Mouse (Mus musculus): Measurements from ENCODE around the gene Mylpf. TPM values are rescaled to one million over a fixed set of nuclear protein-coding genes. Genes with fewer than 3 reads are reported as not detected.
"Not testable (repeated sequence)": the region's sequence is repeated elsewhere in the genome, so short reads cannot be mapped to it uniquely, and the experiment has no call there.

Mylpf gene
- polyA plus RNA-seq, 1 experiment from 2014 or later: 31.6 TPM

DNA sequence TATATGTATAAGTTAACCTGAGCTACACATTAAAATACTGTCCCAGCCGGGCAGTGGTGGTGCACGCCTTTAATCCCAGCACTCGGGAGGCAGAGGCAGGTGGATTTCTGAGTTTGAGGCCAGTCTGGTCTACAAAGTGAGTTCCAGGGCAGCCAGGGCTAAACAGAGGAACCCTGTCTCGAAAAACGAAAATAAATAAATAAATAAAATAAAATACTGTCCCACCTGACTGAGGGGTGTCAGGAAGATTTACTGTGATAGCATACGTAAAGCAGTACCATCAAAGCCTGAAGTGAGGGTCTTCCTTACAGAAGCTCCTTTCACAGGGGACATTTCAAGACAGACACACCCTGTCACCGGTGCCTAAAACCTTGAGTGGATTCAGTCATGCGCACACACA is 41.8 kb downstream of the Mylpf start:
- 91% methylated on average over 8 of the region's 8 CpGs for WGBS
- not testable (repeated sequence) for ATAC-seq (replicated peaks; ENCODE audit: extremely low read depth, insufficient read depth, low FRiP score)

DNA sequence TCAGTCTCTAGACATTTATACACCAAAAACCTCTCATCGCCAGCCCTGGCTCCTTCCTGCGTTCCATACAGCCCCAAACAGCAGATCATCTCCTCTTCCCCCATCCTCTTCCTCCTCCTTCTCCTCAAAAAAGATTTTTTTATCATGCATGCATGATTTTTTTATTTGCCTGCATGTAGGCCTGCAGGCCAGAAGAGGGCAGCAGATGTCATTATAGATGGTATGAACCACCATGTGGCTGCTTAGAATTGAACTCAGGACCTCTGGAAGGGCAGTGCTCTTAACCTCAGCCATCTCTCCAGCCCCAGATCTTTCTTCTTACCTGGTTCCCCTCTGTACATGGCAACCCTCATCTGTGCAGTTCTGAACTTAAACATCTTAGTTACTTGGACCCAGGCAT is 43.7 kb downstream of the Mylpf start:
- no peak for ATAC-seq (replicated peaks; ENCODE audit: extremely low read depth, insufficient read depth, low FRiP score)
- Histone ChIP-seq H3K4me1 (ENCODE audit: control insufficient read depth, insufficient read depth, low read length) (peaks cover 11% of the 10 kb centered on the region), H3K4me2 (ENCODE audit: low read depth, low read length) (no peak overlapping the region), H3K9ac (ENCODE audit: low read length) (no peak overlapping the region), H3K9me3 (replicated peaks; ENCODE audit: control insufficient read depth, low read length) (no peaks in the 10 kb centered on the region), H3K27me3 (ENCODE audit: control insufficient read depth, insufficient read depth, low read length) (no peaks in the 10 kb centered on the region), H3K27ac (ENCODE audit: low read length) (no peak overlapping the region), H3K4me3 (ENCODE audit: low read length) (no peak overlapping the region), H3K36me3 (ENCODE audit: control insufficient read depth, insufficient read depth) (no peaks in the 10 kb centered on the region; the same call in none of the 2 replicates)
- 78% methylated on average over 2 of the region's 2 CpGs for WGBS

More for the DNA sequence above, 41.8 kb downstream of the Mylpf start:
- H3K9ac ChIP-seq (ENCODE audit: low read length); H3K27me3 ChIP-seq (ENCODE audit: control insufficient read depth, insufficient read depth, low read length); H3K9me3 ChIP-seq (replicated peaks; ENCODE audit: control insufficient read depth, low read length); H3K27ac ChIP-seq (ENCODE audit: low read length); H3K4me2 ChIP-seq (ENCODE audit: low read depth, low read length); H3K36me3 ChIP-seq (ENCODE audit: control insufficient read depth, insufficient read depth); H3K4me3 ChIP-seq (ENCODE audit: low read length): not testable (repeated sequence)
- peaks cover 19% of the 10 kb centered on the region for H3K4me1 ChIP-seq (ENCODE audit: control insufficient read depth, insufficient read depth, low read length)

DNA sequence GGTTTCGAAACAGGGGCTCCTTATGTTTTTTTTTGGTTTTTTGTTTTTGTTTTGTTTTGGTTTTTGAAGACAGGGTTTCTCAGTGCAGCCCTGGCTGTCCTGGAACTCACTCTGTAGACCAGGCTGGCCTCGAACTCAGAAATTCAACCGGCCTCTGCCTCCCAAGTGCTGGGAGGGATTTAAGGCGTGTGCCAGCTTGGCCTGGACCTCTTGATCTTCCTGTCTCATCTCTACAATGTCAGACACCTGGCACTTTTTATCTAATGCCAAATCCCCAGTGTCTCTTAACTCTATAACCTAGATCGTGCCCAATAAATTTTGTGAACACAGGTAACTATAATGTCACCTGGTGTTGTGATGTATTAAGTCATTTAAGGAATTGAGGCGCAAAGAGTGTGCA is 44.7 kb downstream of the Mylpf start:
- 78% methylated on average over 6 of the region's 6 CpGs for WGBS
- H3K4me2 ChIP-seq (ENCODE audit: low read depth, low read length): peak overlapping the region; percentile 82
- no peaks in the 10 kb centered on the region; the same call in 1 of the 2 replicates for H3K36me3 ChIP-seq (ENCODE audit: control insufficient read depth, insufficient read depth)
- peaks cover 11% of the 10 kb centered on the region for H3K4me1 ChIP-seq (ENCODE audit: control insufficient read depth, insufficient read depth, low read length)
- peak overlapping the region; percentile 88 for H3K9ac ChIP-seq (ENCODE audit: low read length)
- H3K27ac ChIP-seq (ENCODE audit: low read length): peak overlapping the region; percentile 89
- H3K4me3 ChIP-seq (ENCODE audit: low read length): peak overlapping the region; percentile 70
- ATAC-seq (replicated peaks; ENCODE audit: extremely low read depth, insufficient read depth, low FRiP score): no peak
- no peaks in the 10 kb centered on the region for H3K27me3 ChIP-seq (ENCODE audit: control insufficient read depth, insufficient read depth, low read length)
- H3K9me3 ChIP-seq (replicated peaks; ENCODE audit: control insufficient read depth, low read length): no peaks in the 10 kb centered on the region

- no peaks in the 10 kb centered on the region; the same call in 1 of the 2 replicates for H3K36me3 ChIP-seq (ENCODE audit: control insufficient read depth, insufficient read depth)
- under 1% methylated on average over 132 of the region's 136 CpGs for WGBS
- peak overlapping the region; percentile 88 for H3K9ac ChIP-seq (ENCODE audit: low read length)
- peak; percentile 92 for ATAC-seq (replicated peaks; ENCODE audit: extremely low read depth, insufficient read depth, low FRiP score)
- no peaks in the 10 kb centered on the region for H3K9me3 ChIP-seq (replicated peaks; ENCODE audit: control insufficient read depth, low read length)
- no peaks in the 10 kb centered on the region for H3K27me3 ChIP-seq (ENCODE audit: control insufficient read depth, insufficient read depth, low read length)
- peaks cover 11% of the 10 kb centered on the region for H3K4me1 ChIP-seq (ENCODE audit: control insufficient read depth, insufficient read depth, low read length)
- H3K27ac ChIP-seq (ENCODE audit: low read length): peak overlapping the region; percentile 89
- peak overlapping the region; percentile 70 for H3K4me3 ChIP-seq (ENCODE audit: low read length)
- peak overlapping the region; percentile 82 for H3K4me2 ChIP-seq (ENCODE audit: low read depth, low read length)
These were observed 45.4 kb downstream of the Mylpf start for GRCm38 (mm10) chr7:127253821-127254769.

DNA sequence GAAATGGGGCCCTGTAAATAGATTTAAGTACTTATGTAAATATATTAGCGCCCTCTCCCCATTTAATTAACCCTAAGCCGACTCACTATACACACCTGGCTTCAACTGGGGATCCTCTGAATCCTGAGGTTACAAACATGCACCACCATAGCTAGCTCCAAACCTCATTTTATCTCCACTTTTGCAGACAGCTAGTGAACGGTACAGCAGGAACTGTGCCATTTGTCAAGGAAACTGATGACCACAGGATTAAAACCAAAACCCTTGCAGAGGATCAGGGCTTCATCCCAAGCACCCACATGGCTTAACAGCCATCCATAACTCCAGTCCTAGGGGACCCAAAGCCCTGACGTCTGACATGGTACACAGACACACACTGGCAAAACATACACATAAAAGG is 46.3 kb downstream of the Mylpf start:
- Histone ChIP-seq H3K9ac (ENCODE audit: low read length) (peak overlapping the region; percentile 77), H3K27ac (ENCODE audit: low read length) (no peak overlapping the region), H3K4me1 (ENCODE audit: control insufficient read depth, insufficient read depth, low read length) (peaks cover 11% of the 10 kb centered on the region), H3K4me3 (ENCODE audit: low read length) (peak overlapping the region; percentile 70; the same call in 1 of the 2 replicates), H3K27me3 (ENCODE audit: control insufficient read depth, insufficient read depth, low read length) (no peaks in the 10 kb centered on the region), H3K36me3 (ENCODE audit: control insufficient read depth, insufficient read depth) (no peaks in the 10 kb centered on the region; the same call in 1 of the 2 replicates), H3K4me2 (ENCODE audit: low read depth, low read length) (peak overlapping the region; percentile 82), H3K9me3 (replicated peaks; ENCODE audit: control insufficient read depth, low read length) (no peaks in the 10 kb centered on the region)
- no peak for ATAC-seq (replicated peaks; ENCODE audit: extremely low read depth, insufficient read depth, low FRiP score)
- 30% methylated on average over 4 of the region's 4 CpGs for WGBS

GRCm38 (mm10) chr7:127255965-127256364 is 47.3 kb downstream of the Mylpf start:
- no peak for ATAC-seq (replicated peaks; ENCODE audit: extremely low read depth, insufficient read depth, low FRiP score)
- Histone ChIP-seq H3K9ac (ENCODE audit: low read length) (no peak overlapping the region), H3K36me3 (ENCODE audit: control insufficient read depth, insufficient read depth) (no peaks in the 10 kb centered on the region; the same call in 1 of the 2 replicates), H3K4me3 (ENCODE audit: low read length) (no peak overlapping the region), H3K9me3 (replicated peaks; ENCODE audit: control insufficient read depth, low read length) (no peaks in the 10 kb centered on the region), H3K27ac (ENCODE audit: low read length) (no peak overlapping the region), H3K4me1 (ENCODE audit: control insufficient read depth, insufficient read depth, low read length) (peaks cover 11% of the 10 kb centered on the region), H3K27me3 (ENCODE audit: control insufficient read depth, insufficient read depth, low read length) (no peaks in the 10 kb centered on the region), H3K4me2 (ENCODE audit: low read depth, low read length) (no peak overlapping the region)
- 82% methylated on average over 2 of the region's 2 CpGs for WGBS

DNA sequence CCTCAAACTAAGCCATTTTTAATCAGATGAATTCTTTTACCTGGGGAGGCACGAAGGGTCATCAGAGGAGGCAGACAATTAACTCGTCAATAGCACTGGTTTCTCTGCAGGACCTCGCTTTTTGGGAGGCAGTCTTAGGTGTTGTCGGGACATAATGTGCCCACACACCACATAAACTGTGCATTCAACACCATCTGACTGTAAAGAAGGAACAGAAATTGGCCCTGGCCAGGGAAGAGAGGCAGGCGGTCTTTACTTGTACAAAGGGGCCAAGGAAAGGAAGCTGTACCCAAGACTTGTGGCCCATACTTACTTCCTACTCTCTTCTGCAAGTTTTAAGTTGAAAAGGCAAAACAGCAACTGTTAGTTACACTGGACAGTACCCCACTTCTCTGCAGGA is 47.8 kb downstream of the Mylpf start:
- H3K4me3 ChIP-seq (ENCODE audit: low read length): no peak overlapping the region
- 93% methylated on average over 5 of the region's 5 CpGs for WGBS
- ATAC-seq (replicated peaks; ENCODE audit: extremely low read depth, insufficient read depth, low FRiP score): no peak

DNA sequence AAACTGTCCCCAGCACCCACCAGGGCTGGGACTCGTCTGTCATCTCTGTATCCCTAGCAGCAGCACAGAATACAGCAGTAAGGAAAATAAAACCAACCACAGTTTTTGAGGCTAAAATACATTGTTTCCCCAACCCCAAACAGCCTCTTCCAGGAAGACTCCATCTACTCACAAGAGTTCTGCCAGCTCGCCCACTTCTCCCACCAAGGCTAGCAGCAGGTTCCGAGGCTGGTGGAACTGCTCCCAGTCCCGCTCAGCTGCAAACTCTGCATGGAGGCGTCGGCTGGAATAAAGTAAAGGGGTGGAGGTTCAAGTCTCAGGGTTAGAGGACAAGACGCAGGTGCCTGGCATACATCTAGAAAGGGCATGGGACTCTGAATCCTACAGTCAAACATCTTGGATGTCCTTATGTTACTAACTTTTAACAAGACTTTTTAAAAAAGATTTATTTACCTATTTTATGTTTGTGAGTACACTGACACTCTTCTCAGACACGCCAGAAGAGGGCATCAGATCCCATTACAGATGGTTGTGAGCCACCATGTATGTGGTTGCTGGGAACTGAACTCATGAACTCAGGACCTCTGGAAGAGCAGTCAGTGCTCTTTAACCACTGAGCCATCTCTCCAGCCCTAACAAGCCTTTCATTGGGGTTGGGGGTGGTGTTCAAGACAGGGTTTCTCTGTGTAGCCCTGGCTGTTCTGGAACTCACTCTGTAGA is 50.7 kb downstream of the Mylpf start:
- H3K4me1 ChIP-seq (ENCODE audit: control insufficient read depth, insufficient read depth, low read length): peaks cover 11% of the 10 kb centered on the region
- 70% methylated on average over 8 of the region's 8 CpGs for WGBS
- H3K4me3 ChIP-seq (ENCODE audit: low read length): peak overlapping the region; percentile 80
- no peak overlapping the region for H3K9ac ChIP-seq (ENCODE audit: low read length)
- no peaks in the 10 kb centered on the region for H3K36me3 ChIP-seq (ENCODE audit: control insufficient read depth, insufficient read depth)
- peaks cover 3% of the 10 kb centered on the region; the same call in 1 of the 2 replicates for H3K9me3 ChIP-seq (replicated peaks; ENCODE audit: control insufficient read depth, low read length)
- no peaks in the 10 kb centered on the region for H3K27me3 ChIP-seq (ENCODE audit: control insufficient read depth, insufficient read depth, low read length)
- no peak for ATAC-seq (replicated peaks; ENCODE audit: extremely low read depth, insufficient read depth, low FRiP score)
- peak overlapping the region; percentile 87 for H3K4me2 ChIP-seq (ENCODE audit: low read depth, low read length)
- H3K27ac ChIP-seq (ENCODE audit: low read length): no peak overlapping the region

More for the DNA sequence above, 47.8 kb downstream of the Mylpf start:
- H3K4me2 ChIP-seq (ENCODE audit: low read depth, low read length): no peak overlapping the region
- H3K9me3 ChIP-seq (replicated peaks; ENCODE audit: control insufficient read depth, low read length): no peaks in the 10 kb centered on the region
- H3K27ac ChIP-seq (ENCODE audit: low read length): no peak overlapping the region
- no peaks in the 10 kb centered on the region for H3K27me3 ChIP-seq (ENCODE audit: control insufficient read depth, insufficient read depth, low read length)
- no peak overlapping the region for H3K9ac ChIP-seq (ENCODE audit: low read length)
- peaks cover 15% of the 10 kb centered on the region for H3K4me1 ChIP-seq (ENCODE audit: control insufficient read depth, insufficient read depth, low read length)
- no peaks in the 10 kb centered on the region; the same call in 1 of the 2 replicates for H3K36me3 ChIP-seq (ENCODE audit: control insufficient read depth, insufficient read depth)

Measured in heart, embryonic 16.5 days (tissue).